Mouse (Mus musculus): Measurements from ENCODE around the gene Ghr. TPM values are rescaled to one million over a fixed set of nuclear protein-coding genes. Genes with fewer than 3 reads are reported as not detected.

Gene Ghr
- total RNA-seq, 2 experiments from 2014 or later = 9.7 to 11.0 TPM

DNA sequence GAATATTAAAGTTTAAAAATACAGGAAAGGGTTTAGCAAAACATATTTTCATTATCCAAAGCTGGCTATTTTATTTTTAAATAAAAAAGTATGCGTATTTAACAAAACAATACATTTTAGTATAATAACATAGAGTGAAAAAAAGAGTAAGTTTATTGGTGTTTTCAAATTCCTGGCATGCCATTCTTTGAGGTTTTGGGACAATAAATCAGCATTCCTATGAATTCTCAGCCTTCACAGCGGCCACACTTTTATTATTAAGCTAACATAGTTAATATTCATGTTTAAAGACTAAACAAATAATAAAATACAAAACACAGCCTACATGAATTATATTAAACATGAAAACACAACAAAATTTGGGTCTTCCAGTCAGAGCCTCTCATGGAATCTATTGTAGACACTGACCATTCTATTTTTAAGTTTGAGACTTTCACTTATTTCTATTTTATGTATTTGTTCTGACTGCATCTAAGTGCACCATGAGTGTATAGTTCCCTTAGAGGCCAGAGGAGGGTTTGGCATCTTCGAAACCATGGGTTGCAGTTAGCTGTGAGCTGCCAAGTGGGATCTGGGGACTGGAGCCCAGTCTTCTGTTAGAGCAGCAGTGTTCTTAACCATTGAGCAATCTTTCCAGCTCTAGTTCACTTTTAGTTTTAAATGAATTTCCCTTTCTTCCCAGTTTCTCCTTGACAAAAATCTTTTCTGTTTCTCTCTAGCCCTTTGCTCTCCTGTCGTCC is 282.8 kb downstream of the Ghr start:
- DNase-seq (ENCODE audit: low spot score in 2 of 2) = no peak

DNA sequence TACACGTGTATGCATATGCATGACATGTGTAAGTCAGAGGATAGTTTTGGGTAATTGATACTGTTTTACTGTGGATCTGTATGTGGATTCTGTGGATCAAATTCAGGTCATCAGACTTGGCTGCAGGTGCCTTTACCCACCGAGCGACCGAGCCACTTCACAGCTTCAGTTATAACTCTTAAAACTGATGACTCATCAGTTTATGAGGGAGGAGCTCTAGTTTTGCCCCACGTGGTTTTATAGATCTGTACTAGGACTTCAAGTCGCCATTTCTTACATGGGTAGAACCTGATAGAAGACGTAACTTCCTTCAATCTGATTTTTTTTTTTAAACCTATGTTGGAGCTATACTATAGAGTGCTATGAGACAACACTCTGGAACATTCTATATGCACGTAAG is 285.7 kb downstream of the Ghr start:
- no peak for DNase-seq (ENCODE audit: low spot score in 2 of 2)

GRCm38 (mm10) chr15:3295986-3296385 is 287.3 kb downstream of the Ghr start:
- DNase-seq (ENCODE audit: low spot score in 2 of 2) = peak in 1 of 2 experiments; percentile 16

GRCm38 (mm10) chr15:3293477-3293876 is 289.8 kb downstream of the Ghr start:
- DNase-seq (ENCODE audit: low spot score in 2 of 2) = no peak

GRCm38 (mm10) chr15:3290435-3290834 is 292.9 kb downstream of the Ghr start:
- DNase-seq (ENCODE audit: low spot score in 2 of 2) = no peak

DNA sequence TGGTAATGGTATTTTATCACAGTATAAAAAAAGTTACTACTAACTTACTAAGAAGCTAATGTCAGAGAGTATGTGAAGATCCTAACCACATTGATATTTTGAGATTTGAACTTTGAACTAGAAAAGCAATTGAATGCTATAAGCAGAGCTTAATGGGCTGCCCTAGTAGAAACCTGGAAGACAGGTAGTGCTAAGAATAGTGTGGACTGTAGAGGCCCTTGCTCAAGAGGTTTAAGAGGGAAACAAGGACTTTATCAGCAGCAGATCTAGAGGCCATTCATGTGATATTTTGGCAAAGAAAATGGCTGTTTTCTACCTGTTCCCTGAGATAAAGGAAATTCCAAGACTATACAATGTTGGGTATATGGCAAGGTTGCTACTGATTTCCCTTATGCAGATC is 297.3 kb downstream of the Ghr start:
- no peak for DNase-seq (ENCODE audit: low spot score in 2 of 2)

- no peak for DNase-seq (ENCODE audit: low spot score in 2 of 2)
Observed at GRCm38 (mm10) chr15:3281737-3282136, 301.6 kb downstream of the Ghr start.

GRCm38 (mm10) chr15:3281216-3281615 is 302.1 kb downstream of the Ghr start:
- no peak for DNase-seq (ENCODE audit: low spot score in 2 of 2)

GRCm38 (mm10) chr15:3279242-3279641 is 304.1 kb downstream of the Ghr start:
- no peak for DNase-seq (ENCODE audit: low spot score in 2 of 2)

DNA sequence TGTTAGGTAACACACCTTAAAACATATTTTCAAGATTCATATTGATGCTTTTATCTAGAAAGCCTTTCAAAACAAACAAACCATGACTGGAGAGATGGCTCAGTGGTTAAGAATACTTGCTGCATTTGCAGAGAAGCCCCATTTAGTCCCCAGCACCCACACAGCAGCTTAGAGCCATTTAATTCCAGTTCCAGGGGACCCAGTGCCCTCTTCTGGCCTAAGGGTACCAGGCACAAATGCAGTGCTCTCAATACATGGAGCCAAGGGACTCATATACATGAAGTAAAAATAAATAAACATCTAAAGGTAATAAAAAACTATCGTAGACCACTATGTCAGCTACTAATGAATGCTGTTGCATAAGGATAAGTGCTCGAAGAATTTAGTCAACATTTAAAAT is 305.9 kb downstream of the Ghr start:
- no peak for DNase-seq (ENCODE audit: low spot score in 2 of 2)

- no peak for DNase-seq (ENCODE audit: low spot score in 2 of 2)
Observed at GRCm38 (mm10) chr15:3273191-3273590, 310.1 kb downstream of the Ghr start.

- DNase-seq (ENCODE audit: low spot score in 2 of 2) = no peak
Observed at GRCm38 (mm10) chr15:3271216-3271615, 312.1 kb downstream of the Ghr start.

DNA sequence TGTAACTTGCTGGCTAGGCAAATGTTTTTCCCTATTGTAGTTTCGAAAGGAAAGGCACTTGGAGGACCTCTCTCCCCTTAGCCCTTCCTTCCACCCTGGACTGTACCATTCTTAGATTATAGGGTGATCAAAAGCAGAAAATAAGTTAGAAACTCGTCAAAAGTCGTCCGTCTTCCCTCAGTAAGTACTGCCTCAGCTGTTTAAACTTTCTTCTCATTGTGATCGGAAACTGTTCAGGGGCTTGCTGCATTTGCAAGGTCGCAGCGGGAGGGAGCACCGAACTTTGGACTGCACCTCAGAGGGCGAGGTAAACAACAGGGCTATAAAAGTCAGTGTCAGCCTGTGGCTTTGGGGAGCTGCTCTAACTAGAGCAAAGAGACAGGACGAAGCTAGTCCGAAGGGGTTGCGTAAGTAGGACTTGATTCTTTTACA is 312.6 kb downstream of the Ghr start:
- DNase-seq (ENCODE audit: low spot score in 2 of 2) = peak; percentile 15 to 65

GRCm38 (mm10) chr15:3269996-3270645 is 313.2 kb downstream of the Ghr start:
- DNase-seq (ENCODE audit: low spot score in 2 of 2) = no peak

GRCm38 (mm10) chr15:3269496-3269895 is 313.8 kb downstream of the Ghr start:
- no peak for DNase-seq (ENCODE audit: low spot score in 2 of 2)

GRCm38 (mm10) chr15:3268247-3268646 is 315.0 kb downstream of the Ghr start, which contains the start of gene Selenop:
TSS of gene Selenop (plus strand) at chr15:3268547.
- DNase-seq (ENCODE audit: low spot score in 2 of 2) = no peak
